Mouse (Mus musculus) kidney, postnatal 0 days (tissue): ENCODE measurements around the gene Krtap2-4. TPM values are rescaled to one million over a fixed set of nuclear protein-coding genes. Genes with fewer than 3 reads are reported as not detected.
A peak's percentile ranks its signal among the peaks of the same experiment; 100 is the strongest.

ENCODE experiments used
- ATAC-seq: fragments of 200-750 bp; cut with Nextera tagmentation; replicated peaks from 2 replicates; pipeline ENCODE4 v1.8.0; 2017; ENCODE audit warnings: low read depth, moderate number of reproducible peaks, moderate TSS enrichment, moderate library complexity; ENCODE audit not compliant: low FRiP score
- DNase-seq: peaks from one replicate; pipeline ENCODE4 v3.0.0-alpha.2; 2016; ENCODE audit warnings: low spot score
- H3K27ac ChIP-seq: fragments of 300-500 bp; sonication (generic); 2 replicates; pipeline ENCODE4 v1.5.1; 2014; ENCODE audit warnings: mild to moderate bottlenecking
- H3K27me3 ChIP-seq: fragments of 300-500 bp; sonication (generic); 2 replicates; pipeline ENCODE4 v1.6.1; 2014; ENCODE audit warnings: low read length, mixed read lengths; ENCODE audit not compliant: insufficient read depth
- H3K36me3 ChIP-seq: fragments of 300-500 bp; sonication (generic); 2 replicates; pipeline ENCODE4 v1.6.1; 2014; ENCODE audit warnings: low read length, mixed read lengths; ENCODE audit not compliant: insufficient read depth
- H3K4me1 ChIP-seq: fragments of 300-500 bp; sonication (generic); replicated peaks from 2 replicates; pipeline ENCODE4 v1.6.1; 2014; ENCODE audit warnings: antibody characterized with exemption, low read length, mixed read lengths; ENCODE audit not compliant: insufficient read depth
- H3K4me2 ChIP-seq: fragments of 300-500 bp; sonication (generic); 2 replicates; pipeline ENCODE4 v1.6.1; 2014; ENCODE audit warnings: mild to moderate bottlenecking, low read length, moderate library complexity, mixed read lengths
- H3K4me3 ChIP-seq: fragments of 300-500 bp; sonication (generic); replicated peaks from 2 replicates; pipeline ENCODE4 v1.5.1; 2014; ENCODE audit warnings: low read depth, low read length
- H3K9ac ChIP-seq: fragments of 300-500 bp; sonication (generic); 2 replicates; pipeline ENCODE4 v1.6.1; 2014; ENCODE audit warnings: low read depth, low read length
- H3K9me3 ChIP-seq: fragments of 300-500 bp; sonication (generic); replicated peaks from 2 replicates; pipeline ENCODE4 v1.6.1; 2016; ENCODE audit warnings: low read length, inconsistent platforms, mixed read lengths
- CTCF ChIP-seq: IDR thresholded peaks from 2 replicates; pipeline ENCODE4 v1.5.1; 2016; ENCODE audit warnings: antibody characterized with exemption, low read depth, mild to moderate bottlenecking, moderate library complexity
- WGBS: fragments of 180-500 bp; shearing (Covaris S2); extraction: QIAGEN DNeasy Blood & Tissue Kit; methylation state at CpG from one replicate; pipeline ENCODE4 v1.1.7; 2014; 5-methylcytosine and 5-hydroxymethylcytosine counted together
- polyA plus RNA-seq: library from polyadenylated mRNA; unstranded; fragments of >200 nt; fragmentation: Nextera tagmentation; extraction: Ambion mirVana; gene quantifications from 2 replicates; pipeline ENCODE4 v1.2.1, GENCODE M21; 2015

Gene Krtap2-4
- polyA plus RNA-seq, 1 experiment from 2014 or later, result not detected

GRCm38 (mm10) chr11:99573164-99573563 is 41.5 kb downstream of the Krtap2-4 start:
- no peaks in the 10 kb centered on the region for H3K36me3 ChIP-seq
- H3K4me3 ChIP-seq, result no peak overlapping the region
- H3K9me3 ChIP-seq, result no peaks in the 10 kb centered on the region
- peak; percentile 8 for DNase-seq
- H3K4me1 ChIP-seq, result no peaks in the 10 kb centered on the region
- no peaks in the 10 kb centered on the region for H3K27me3 ChIP-seq
- H3K27ac ChIP-seq, result no peak overlapping the region
- no peak overlapping the region for H3K4me2 ChIP-seq
- no peak for TF ChIP-seq CTCF
- 48% methylated on average over 4 of the region's 4 CpGs for WGBS
- no peak overlapping the region for H3K9ac ChIP-seq
- ATAC-seq, result no peak

GRCm38 (mm10) chr11:99566530-99566929 is 48.1 kb downstream of the Krtap2-4 start, which contains the start of gene Krtap3-1:
Krtap3-1 (minus strand) TSS chr11:99566630.
- WGBS, result 82% methylated on average over 7 of the region's 7 CpGs
- H3K9me3 ChIP-seq, result no peaks in the 10 kb centered on the region
- DNase-seq (no peak), ATAC-seq (no peak)
- H3K4me2 ChIP-seq, result no peak within 1 kb of the TSS
- H3K9ac ChIP-seq, result no peak within 1 kb of the TSS
- no peaks in the 10 kb centered on the region for H3K27me3 ChIP-seq
- TF ChIP-seq CTCF, result no peak
- no peaks in the 10 kb centered on the region for H3K4me1 ChIP-seq
- H3K27ac ChIP-seq, result no peak within 1 kb of the TSS
- H3K36me3 ChIP-seq, result no peaks in the 10 kb centered on the region
- H3K4me3 ChIP-seq, result no peak within 1 kb of the TSS

Other genes starting within 250 kb of the Krtap2-4 start
- 0.32 TPM in 1 of 2 replicates, not detected in the other for gene Krt28, start 239.9 kb downstream of the Krtap2-4 start, polyA plus RNA-seq
- 35.5 and 42.6 TPM in 2 replicates for gene Krt10, start 225.5 kb downstream of the Krtap2-4 start, polyA plus RNA-seq
- not detected in 2 replicates for gene Krt12, start 192.6 kb downstream of the Krtap2-4 start, polyA plus RNA-seq
- gene Krt20, start 176.7 kb downstream of the Krtap2-4 start, polyA plus RNA-seq, result 3.6 and 5.0 TPM in 2 replicates
- gene Krt23, start 121.7 kb downstream of the Krtap2-4 start, polyA plus RNA-seq, result 30.6 and 31.8 TPM in 2 replicates
- gene Krt39, start 93.5 kb downstream of the Krtap2-4 start, polyA plus RNA-seq, result 0.45 and 0.46 TPM in 2 replicates
- not detected in 2 replicates for gene Krt40, start 71.7 kb downstream of the Krtap2-4 start, polyA plus RNA-seq
- gene Krtap3-3, start 64.0 kb downstream of the Krtap2-4 start, polyA plus RNA-seq, result not detected in 2 replicates
- not detected in 2 replicates for gene Krtap3-2, start 58.0 kb downstream of the Krtap2-4 start, polyA plus RNA-seq
- not detected in 2 replicates for gene Gm11939, start 55.4 kb downstream of the Krtap2-4 start, polyA plus RNA-seq
- not detected in 2 replicates for gene Krtap3-1, start 48.2 kb downstream of the Krtap2-4 start, polyA plus RNA-seq
- gene Krtap1-5, start 33.8 kb downstream of the Krtap2-4 start, polyA plus RNA-seq, result not detected in 2 replicates
- gene Krtap1-4, start 31.2 kb downstream of the Krtap2-4 start, polyA plus RNA-seq, result not detected in 2 replicates
- not detected in 2 replicates for gene Krtap1-3, start 23.5 kb downstream of the Krtap2-4 start, polyA plus RNA-seq
- gene Krtap9-3, start 16.7 kb downstream of the Krtap2-4 start, polyA plus RNA-seq, result not detected in 2 replicates
- not detected in 2 replicates for gene Gm11938, start 11.5 kb downstream of the Krtap2-4 start, polyA plus RNA-seq
- gene Gm11937, start 4.7 kb downstream of the Krtap2-4 start, polyA plus RNA-seq, result not detected in 2 replicates
- gene Gm11562, start 5.6 kb upstream of the Krtap2-4 start, polyA plus RNA-seq, result not detected in 2 replicates
- gene Krtap4-1, start 13.4 kb upstream of the Krtap2-4 start, polyA plus RNA-seq, result not detected in 2 replicates
- not detected in 2 replicates for gene Krtap4-2, start 20.2 kb upstream of the Krtap2-4 start, polyA plus RNA-seq
- gene Krtap4-7, start 29.2 kb upstream of the Krtap2-4 start, polyA plus RNA-seq, result not detected in 2 replicates
- gene Gm11555, start 35.4 kb upstream of the Krtap2-4 start, polyA plus RNA-seq, result not detected in 2 replicates
- gene Gm11563, start 44.1 kb upstream of the Krtap2-4 start, polyA plus RNA-seq, result not detected in 2 replicates
- not detected in 2 replicates for gene Krtap4-6, start 51.1 kb upstream of the Krtap2-4 start, polyA plus RNA-seq
- not detected in 2 replicates for gene Gm14190, start 75.9 kb upstream of the Krtap2-4 start, polyA plus RNA-seq
- not detected in 2 replicates for gene Gm14180, start 119.4 kb upstream of the Krtap2-4 start, polyA plus RNA-seq
- not detected in 2 replicates for gene Gm11595, start 158.1 kb upstream of the Krtap2-4 start, polyA plus RNA-seq
- not detected in 2 replicates for gene Krtap4-8, start 165.9 kb upstream of the Krtap2-4 start, polyA plus RNA-seq
- not detected in 2 replicates for gene Krtap4-9, start 170.4 kb upstream of the Krtap2-4 start, polyA plus RNA-seq
- gene Gm11596, start 178.6 kb upstream of the Krtap2-4 start, polyA plus RNA-seq, result not detected in 2 replicates
- gene Gm11569, start 184.1 kb upstream of the Krtap2-4 start, polyA plus RNA-seq, result not detected in 2 replicates
- gene Gm11554, start 189.6 kb upstream of the Krtap2-4 start, polyA plus RNA-seq, result not detected in 2 replicates
- gene Krtap4-13, start 195.0 kb upstream of the Krtap2-4 start, polyA plus RNA-seq, result not detected in 2 replicates
- gene Gm11564, start 200.8 kb upstream of the Krtap2-4 start, polyA plus RNA-seq, result not detected in 2 replicates
- not detected in 2 replicates for gene 2300003K06Rik, start 223.2 kb upstream of the Krtap2-4 start, polyA plus RNA-seq
- gene Krtap4-16, start 236.8 kb upstream of the Krtap2-4 start, polyA plus RNA-seq, result not detected in 2 replicates
- not detected in 2 replicates for gene Gm11568, start 243.1 kb upstream of the Krtap2-4 start, polyA plus RNA-seq
- gene Gm11559, start 249.6 kb upstream of the Krtap2-4 start, polyA plus RNA-seq, result not detected in 2 replicates